Mouse (Mus musculus): ENCODE results near the gene Rgs7. TPM values are rescaled to one million over a fixed set of nuclear protein-coding genes. Genes with fewer than 3 reads are reported as not detected.
A peak's percentile ranks its signal among the peaks of the same experiment; 100 is the strongest.

Gene Rgs7
- polyA plus RNA-seq, 1 experiment, result 52.0 TPM

DNA sequence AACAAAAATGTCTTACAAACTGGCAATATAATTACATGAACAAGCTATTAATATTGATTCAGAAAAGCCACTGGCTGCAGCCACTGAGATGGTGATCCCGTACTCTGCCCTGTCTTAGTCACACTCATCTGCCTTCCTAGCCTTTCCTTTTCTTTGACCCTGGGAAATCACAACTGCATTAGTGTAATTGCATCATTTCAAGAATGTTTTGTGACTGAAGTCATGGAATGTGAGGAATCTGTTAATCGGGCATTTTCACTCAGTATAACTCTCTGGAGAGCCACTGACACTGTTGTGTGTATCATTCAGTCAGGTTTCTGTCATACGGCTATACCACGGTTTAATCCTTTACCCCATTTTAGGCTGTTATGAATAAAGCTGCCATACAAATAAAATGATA, 156.1 kb downstream of the Rgs7 start:
- Histone ChIP-seq H3K4me1 (ENCODE audit: control insufficient read depth, insufficient read depth, low read length) (peaks cover 8% of the 10 kb centered on the region), H3K27ac (ENCODE audit: insufficient read depth, low read length) (no peak overlapping the region), H3K4me3 (replicated peaks; ENCODE audit: insufficient read depth, low read depth, low read length) (no peak overlapping the region), H3K27me3 (ENCODE audit: control insufficient read depth, insufficient read depth, low read length) (no peaks in the 10 kb centered on the region)
- 82% methylated on average over 4 of the region's 4 CpGs for WGBS
- no peak for DNase-seq
- TF ChIP-seq POLR2A (IDR thresholded peaks at IDR 0.05; ENCODE audit: borderline replicate concordance, insufficient read depth, low read length), result no peak
- TF ChIP-seq CTCF (IDR thresholded peaks at IDR 0.05; ENCODE audit: borderline replicate concordance, insufficient read depth, low read depth, low read length), result no peak

DNA sequence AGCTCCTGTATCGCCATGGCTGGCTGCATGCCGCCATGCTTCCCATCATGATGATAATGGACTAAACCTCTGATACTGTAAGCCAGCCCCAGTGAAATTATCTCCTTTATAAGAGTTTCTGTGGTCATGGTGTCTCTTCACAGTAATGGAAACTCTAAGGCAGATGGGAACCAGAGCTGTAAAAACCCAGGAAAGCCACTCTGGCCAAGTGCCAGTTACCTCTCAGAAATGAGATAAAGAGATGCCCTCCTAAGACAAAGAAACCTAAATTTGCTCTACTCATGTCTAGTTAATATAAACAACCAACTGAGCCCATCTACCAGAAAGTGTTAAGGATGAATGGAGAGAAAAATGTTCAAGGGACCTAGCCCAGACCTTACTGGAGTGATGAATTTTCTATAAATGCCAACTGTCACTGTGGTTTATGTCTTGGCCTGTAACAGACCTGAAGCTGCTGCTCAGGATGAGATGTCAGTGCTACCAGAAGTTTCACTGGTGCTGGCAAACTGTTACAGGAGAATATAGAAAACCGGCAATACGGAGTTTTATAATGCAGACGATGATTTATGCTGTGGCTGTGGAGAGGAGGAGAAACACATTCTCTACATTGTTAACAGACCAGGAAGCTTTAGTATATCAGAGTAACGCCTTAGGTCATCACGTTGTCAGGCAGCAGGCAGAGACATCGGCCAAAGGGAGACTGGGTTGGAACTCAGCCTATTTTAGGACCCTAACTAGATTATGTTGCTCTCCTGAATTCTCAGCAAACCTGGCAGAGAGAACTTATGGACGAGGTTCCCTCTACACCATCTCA, 159.1 kb downstream of the Rgs7 start:
- no peak for TF ChIP-seq POLR2A (IDR thresholded peaks at IDR 0.05; ENCODE audit: borderline replicate concordance, insufficient read depth, low read length)
- TF ChIP-seq CTCF (IDR thresholded peaks at IDR 0.05; ENCODE audit: borderline replicate concordance, insufficient read depth, low read depth, low read length), result no peak
- peak; percentile 49 to 61 for DNase-seq
- Histone ChIP-seq H3K27me3 (ENCODE audit: control insufficient read depth, insufficient read depth, low read length) (no peaks in the 10 kb centered on the region), H3K27ac (ENCODE audit: insufficient read depth, low read length) (no peak overlapping the region), H3K4me1 (ENCODE audit: control insufficient read depth, insufficient read depth, low read length) (peaks cover 9% of the 10 kb centered on the region), H3K4me3 (replicated peaks; ENCODE audit: insufficient read depth, low read depth, low read length) (no peak overlapping the region)
- WGBS, result 56% methylated on average over 9 of the region's 9 CpGs

- H3K4me1 ChIP-seq (ENCODE audit: control insufficient read depth, insufficient read depth, low read length), result peaks cover 14% of the 10 kb centered on the region
- H3K4me3 ChIP-seq (replicated peaks; ENCODE audit: insufficient read depth, low read depth, low read length), result no peak overlapping the region
- H3K27me3 ChIP-seq (ENCODE audit: control insufficient read depth, insufficient read depth, low read length), result no peaks in the 10 kb centered on the region
- DNase-seq, result no peak
- WGBS, result 92% methylated on average over 3 of the region's 3 CpGs
- TF ChIP-seq CTCF (IDR thresholded peaks at IDR 0.05; ENCODE audit: borderline replicate concordance, insufficient read depth, low read depth, low read length), result no peak
- no peak for TF ChIP-seq POLR2A (IDR thresholded peaks at IDR 0.05; ENCODE audit: borderline replicate concordance, insufficient read depth, low read length)
- no peak overlapping the region for H3K27ac ChIP-seq (ENCODE audit: insufficient read depth, low read length)
Measured at GRCm38 (mm10) chr1:175329934-175330471, 162.3 kb downstream of the Rgs7 start.

DNA sequence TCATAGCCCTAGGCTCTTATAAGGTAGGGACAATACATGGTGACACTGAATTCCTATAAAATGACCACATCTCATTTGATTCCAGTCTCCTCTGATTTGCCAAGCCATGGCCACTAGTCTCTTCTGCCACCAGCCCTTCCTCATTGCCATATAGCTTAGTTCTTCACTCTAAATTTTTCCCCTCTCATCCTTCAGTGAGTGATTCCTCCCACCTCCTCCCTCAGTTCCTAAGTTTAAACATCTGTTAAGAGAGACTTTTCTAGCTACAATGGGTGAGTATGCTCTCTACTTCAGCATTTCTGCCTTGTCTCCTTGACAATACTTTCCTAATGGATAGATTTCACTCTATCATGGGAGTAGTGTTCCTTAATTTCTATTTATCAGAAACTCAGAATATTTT, 169.5 kb downstream of the Rgs7 start:
- TF ChIP-seq CTCF (IDR thresholded peaks at IDR 0.05; ENCODE audit: borderline replicate concordance, insufficient read depth, low read depth, low read length) (no peak), POLR2A (IDR thresholded peaks at IDR 0.05; ENCODE audit: borderline replicate concordance, insufficient read depth, low read length) (no peak)
- no peak overlapping the region for H3K4me3 ChIP-seq (replicated peaks; ENCODE audit: insufficient read depth, low read depth, low read length)
- H3K27ac ChIP-seq (ENCODE audit: insufficient read depth, low read length), result no peak overlapping the region
- H3K4me1 ChIP-seq (ENCODE audit: control insufficient read depth, insufficient read depth, low read length), result peaks cover under 1% of the 10 kb centered on the region; the same call in 1 of the 2 replicates
- H3K27me3 ChIP-seq (ENCODE audit: control insufficient read depth, insufficient read depth, low read length), result no peaks in the 10 kb centered on the region
- no peak for DNase-seq

DNA sequence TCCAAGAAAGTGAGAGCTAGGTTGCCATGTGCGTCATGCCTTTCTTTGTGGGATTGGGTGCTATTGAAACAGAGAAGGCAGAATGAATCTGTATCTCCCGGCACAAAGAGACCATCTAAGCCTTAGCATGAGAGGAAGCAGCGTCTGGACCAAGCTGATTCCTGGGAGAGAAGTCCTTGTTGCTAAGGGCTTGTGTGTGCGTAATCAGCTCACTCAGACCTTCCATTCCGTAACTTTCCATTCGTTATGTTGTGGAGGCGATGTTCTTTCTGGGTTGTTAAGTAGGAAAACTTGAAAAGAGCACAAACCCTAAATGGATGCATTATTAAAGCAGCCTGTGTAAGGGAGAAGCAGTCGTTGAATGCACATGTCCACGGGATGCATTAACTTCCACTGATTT, 173.1 kb downstream of the Rgs7 start:
- Histone ChIP-seq H3K27ac (ENCODE audit: insufficient read depth, low read length) (no peak overlapping the region), H3K4me1 (ENCODE audit: control insufficient read depth, insufficient read depth, low read length) (no peaks in the 10 kb centered on the region), H3K4me3 (replicated peaks; ENCODE audit: insufficient read depth, low read depth, low read length) (no peak overlapping the region), H3K27me3 (ENCODE audit: control insufficient read depth, insufficient read depth, low read length) (no peaks in the 10 kb centered on the region)
- TF ChIP-seq CTCF (IDR thresholded peaks at IDR 0.05; ENCODE audit: borderline replicate concordance, insufficient read depth, low read depth, low read length) (no peak), POLR2A (IDR thresholded peaks at IDR 0.05; ENCODE audit: borderline replicate concordance, insufficient read depth, low read length) (no peak)
- DNase-seq, result no peak
- 90% methylated on average over 9 of the region's 9 CpGs for WGBS

- no peaks in the 10 kb centered on the region for H3K4me1 ChIP-seq (ENCODE audit: control insufficient read depth, insufficient read depth, low read length)
- H3K4me3 ChIP-seq (replicated peaks; ENCODE audit: insufficient read depth, low read depth, low read length), result no peak overlapping the region
- DNase-seq, result no peak
- no peaks in the 10 kb centered on the region for H3K27me3 ChIP-seq (ENCODE audit: control insufficient read depth, insufficient read depth, low read length)
- WGBS, result 50% methylated on average over 1 of the region's 1 CpGs
- H3K27ac ChIP-seq (ENCODE audit: insufficient read depth, low read length), result no peak overlapping the region
- TF ChIP-seq POLR2A (IDR thresholded peaks at IDR 0.05; ENCODE audit: borderline replicate concordance, insufficient read depth, low read length) (no peak), CTCF (IDR thresholded peaks at IDR 0.05; ENCODE audit: borderline replicate concordance, insufficient read depth, low read depth, low read length) (no peak)
Measured at GRCm38 (mm10) chr1:175317264-175317663, 175.0 kb downstream of the Rgs7 start.

DNA sequence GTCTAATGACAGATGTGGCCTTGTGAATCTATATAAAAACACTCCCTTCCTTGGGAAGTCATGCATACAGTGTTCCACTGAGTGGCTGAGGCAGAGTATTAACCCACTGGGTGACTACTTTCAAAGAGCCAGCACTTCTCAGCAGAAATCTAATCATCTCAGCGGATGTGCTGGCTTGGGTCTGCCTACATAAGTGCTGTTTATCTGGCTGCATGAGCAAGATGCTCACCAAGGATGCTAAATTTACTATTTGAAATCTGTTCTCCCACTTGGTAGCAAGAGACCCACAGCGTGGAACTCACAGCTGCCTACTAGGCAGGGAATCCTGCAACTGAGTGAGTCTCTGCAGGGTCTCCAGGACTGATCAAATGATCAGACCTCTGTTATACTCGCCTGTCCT, 184.7 kb downstream of the Rgs7 start:
- DNase-seq, result no peak
- no peak overlapping the region for H3K27ac ChIP-seq (ENCODE audit: insufficient read depth, low read length)
- 0 out of 2 replicates have a peak, but pooled peaks cover 3% of the 10 kb centered on the region for H3K4me1 ChIP-seq (ENCODE audit: control insufficient read depth, insufficient read depth, low read length)
- H3K4me3 ChIP-seq (replicated peaks; ENCODE audit: insufficient read depth, low read depth, low read length), result no peak overlapping the region
- no peaks in the 10 kb centered on the region for H3K27me3 ChIP-seq (ENCODE audit: control insufficient read depth, insufficient read depth, low read length)
- 68% methylated on average over 3 of the region's 3 CpGs for WGBS
- TF ChIP-seq POLR2A (IDR thresholded peaks at IDR 0.05; ENCODE audit: borderline replicate concordance, insufficient read depth, low read length) (no peak), CTCF (IDR thresholded peaks at IDR 0.05; ENCODE audit: borderline replicate concordance, insufficient read depth, low read depth, low read length) (no peak)

DNA sequence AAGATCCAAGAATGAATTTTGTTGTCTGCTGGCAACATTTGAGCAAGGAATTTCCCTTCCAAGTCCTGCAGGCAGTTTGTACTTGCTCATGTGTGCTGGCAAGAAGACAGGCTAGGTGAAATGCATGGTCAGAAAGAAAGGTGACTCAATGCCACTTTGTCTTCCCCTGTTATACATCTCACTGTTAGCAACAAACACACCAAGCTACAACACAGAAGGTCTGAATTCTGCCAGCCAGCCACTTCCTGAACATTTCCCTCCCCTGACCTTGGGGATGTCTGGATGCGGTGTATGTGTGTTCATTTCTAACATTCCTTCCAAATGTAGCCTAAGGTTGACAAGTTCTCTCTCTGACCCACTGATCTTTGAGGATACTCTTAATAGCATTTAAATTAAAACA, 191.4 kb downstream of the Rgs7 start:
- TF ChIP-seq POLR2A (IDR thresholded peaks at IDR 0.05; ENCODE audit: borderline replicate concordance, insufficient read depth, low read length) (no peak), CTCF (IDR thresholded peaks at IDR 0.05; ENCODE audit: borderline replicate concordance, insufficient read depth, low read depth, low read length) (no peak)
- Histone ChIP-seq H3K27me3 (ENCODE audit: control insufficient read depth, insufficient read depth, low read length) (no peaks in the 10 kb centered on the region), H3K4me3 (replicated peaks; ENCODE audit: insufficient read depth, low read depth, low read length) (no peak overlapping the region), H3K4me1 (ENCODE audit: control insufficient read depth, insufficient read depth, low read length) (no peaks in the 10 kb centered on the region), H3K27ac (ENCODE audit: insufficient read depth, low read length) (no peak overlapping the region)
- 84% methylated on average over 1 of the region's 1 CpGs for WGBS
- no peak for DNase-seq

All from cerebellum, adult 2 months (tissue).